Mouse (Mus musculus) intestine, postnatal 0 days (tissue): ENCODE results near the gene Tnik. TPM values are rescaled to one million over a fixed set of nuclear protein-coding genes. Genes with fewer than 3 reads are reported as not detected.
A peak's percentile ranks its signal among the peaks of the same experiment; 100 is the strongest.

ENCODE experiments used
- ATAC-seq: fragments of 200-750 bp; cut with Nextera tagmentation; 2 replicates; pipeline ENCODE4 v1.8.0; 2017; ENCODE audit warnings: mild to moderate bottlenecking, moderate TSS enrichment, moderate library complexity
- H3K27ac ChIP-seq: fragments of 300-500 bp; sonication (generic); 2 replicates; pipeline ENCODE4 v1.5.1; 2014; ENCODE audit warnings: mild to moderate bottlenecking, low read depth, low read length, moderate library complexity
- H3K27me3 ChIP-seq: fragments of 300-500 bp; sonication (generic); replicated peaks from 2 replicates; pipeline ENCODE4 v1.6.1; 2014; ENCODE audit warnings: low read length, mixed read lengths; ENCODE audit not compliant: control insufficient read depth, insufficient read depth
- H3K36me3 ChIP-seq: fragments of 300-500 bp; sonication (generic); 2 replicates; pipeline ENCODE4 v1.6.1; 2014; ENCODE audit warnings: mild to moderate bottlenecking, moderate library complexity; ENCODE audit not compliant: control insufficient read depth, insufficient read depth
- H3K4me1 ChIP-seq: fragments of 300-500 bp; sonication (generic); replicated peaks from 2 replicates; pipeline ENCODE4 v1.6.1; 2014; ENCODE audit warnings: antibody characterized with exemption, low read length, mixed read lengths; ENCODE audit not compliant: control insufficient read depth, insufficient read depth
- H3K4me2 ChIP-seq: fragments of 300-500 bp; sonication (generic); replicated peaks from 2 replicates; pipeline ENCODE4 v1.6.1; 2014; ENCODE audit warnings: low read depth, mild to moderate bottlenecking, moderate library complexity
- H3K4me3 ChIP-seq: fragments of 300-500 bp; sonication (generic); 2 replicates; pipeline ENCODE4 v1.5.1; 2014; ENCODE audit warnings: low read depth, low read length
- H3K9ac ChIP-seq: fragments of 300-500 bp; sonication (generic); 2 replicates; pipeline ENCODE4 v1.6.1; 2014; ENCODE audit warnings: mild to moderate bottlenecking, low read depth, low read length
- H3K9me3 ChIP-seq: fragments of 300-500 bp; sonication (generic); 2 replicates; pipeline ENCODE4 v1.6.1; 2016; ENCODE audit warnings: mixed run types; ENCODE audit not compliant: control insufficient read depth
- CTCF ChIP-seq: sonication (generic); IDR thresholded peaks from 2 replicates; pipeline ENCODE4 v1.5.1; 2016; ENCODE audit warnings: low read depth, mild to moderate bottlenecking, control low read depth, antibody characterized with exemption, moderate library complexity
- WGBS: fragments of 180-500 bp; shearing (Covaris S2); extraction: QIAGEN DNeasy Blood & Tissue Kit; methylation state at CpG from one replicate; pipeline ENCODE4 v1.1.7; 2014; 5-methylcytosine and 5-hydroxymethylcytosine counted together
- polyA plus RNA-seq: library from polyadenylated mRNA; unstranded; fragments of >200 nt; fragmentation: Nextera tagmentation; extraction: Ambion mirVana; gene quantifications from 2 replicates; pipeline ENCODE4 v1.2.1, GENCODE M21; 2015

Gene Tnik
- polyA plus RNA-seq, 1 experiment from 2014 or later, result 7.9 TPM

DNA sequence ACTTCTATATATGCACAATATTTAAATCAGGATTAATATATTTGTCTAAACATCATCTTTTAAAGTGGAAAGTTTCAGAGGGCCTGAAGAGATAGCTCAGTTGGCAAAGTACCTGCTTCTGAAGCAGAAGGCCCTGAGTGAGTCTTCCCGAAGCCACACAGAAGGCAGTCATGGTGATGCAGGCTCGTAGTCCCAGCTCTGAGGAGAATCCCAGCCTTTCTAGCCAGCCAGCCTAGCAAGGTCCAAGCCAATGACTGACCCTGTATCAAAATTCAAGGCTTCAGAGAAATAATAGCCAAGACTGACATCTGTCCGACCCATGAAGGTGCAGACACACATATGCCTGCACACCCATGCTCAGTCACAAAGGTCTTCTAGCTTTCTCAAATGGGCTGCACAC is 279.9 kb downstream of the Tnik start:
- WGBS, result 96% methylated on average over 3 of the region's 3 CpGs
- Histone ChIP-seq H3K4me1 (no peaks in the 10 kb centered on the region), H3K9ac (no peak overlapping the region), H3K27ac (no peak overlapping the region), H3K4me3 (no peak overlapping the region), H3K36me3 (peaks cover 3% of the 10 kb centered on the region; the same call in 1 of the 2 replicates), H3K27me3 (no peaks in the 10 kb centered on the region), H3K9me3 (no peaks in the 10 kb centered on the region), H3K4me2 (no peak overlapping the region)
- no peak for TF ChIP-seq CTCF
- no peak for ATAC-seq

DNA sequence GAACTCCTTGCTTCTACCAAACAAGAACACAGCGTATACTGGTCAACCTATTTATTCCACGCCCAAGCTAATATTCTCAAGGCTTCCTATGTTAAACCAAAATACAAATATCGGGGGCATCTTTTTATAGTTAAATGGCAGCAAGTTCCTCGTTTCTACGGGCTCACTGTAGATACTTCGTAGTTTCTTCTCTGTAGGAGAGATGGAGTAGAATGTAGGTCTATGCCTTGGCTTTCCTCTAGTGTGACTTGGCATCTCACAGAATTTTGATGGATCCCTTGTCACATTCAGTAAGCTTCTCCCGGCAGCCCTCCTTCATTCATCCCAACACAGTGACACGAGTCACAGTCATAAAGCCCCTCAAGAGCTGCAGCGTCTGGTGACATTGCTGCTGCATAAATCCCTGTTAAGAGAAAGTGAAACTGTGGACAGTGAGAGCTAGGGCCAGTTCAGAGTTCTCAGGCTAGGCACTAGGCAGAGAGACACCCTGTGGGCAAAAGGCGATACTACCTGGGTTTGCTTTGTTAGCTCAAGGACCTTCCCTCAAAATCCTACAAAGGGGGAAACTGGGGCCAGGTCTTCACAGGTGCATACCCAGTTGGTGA is 280.5 kb downstream of the Tnik start:
- Histone ChIP-seq H3K9ac (no peak overlapping the region), H3K9me3 (no peaks in the 10 kb centered on the region), H3K27me3 (no peaks in the 10 kb centered on the region), H3K4me2 (peak overlapping the region; percentile 35; the same call in 1 of the 2 replicates), H3K4me1 (no peaks in the 10 kb centered on the region), H3K4me3 (no peak overlapping the region), H3K36me3 (peaks cover 3% of the 10 kb centered on the region; the same call in 1 of the 2 replicates), H3K27ac (no peak overlapping the region)
- WGBS, result 65% methylated on average over 10 of the region's 10 CpGs
- TF ChIP-seq CTCF, result peak; percentile 88
- ATAC-seq, result peak; percentile 60

DNA sequence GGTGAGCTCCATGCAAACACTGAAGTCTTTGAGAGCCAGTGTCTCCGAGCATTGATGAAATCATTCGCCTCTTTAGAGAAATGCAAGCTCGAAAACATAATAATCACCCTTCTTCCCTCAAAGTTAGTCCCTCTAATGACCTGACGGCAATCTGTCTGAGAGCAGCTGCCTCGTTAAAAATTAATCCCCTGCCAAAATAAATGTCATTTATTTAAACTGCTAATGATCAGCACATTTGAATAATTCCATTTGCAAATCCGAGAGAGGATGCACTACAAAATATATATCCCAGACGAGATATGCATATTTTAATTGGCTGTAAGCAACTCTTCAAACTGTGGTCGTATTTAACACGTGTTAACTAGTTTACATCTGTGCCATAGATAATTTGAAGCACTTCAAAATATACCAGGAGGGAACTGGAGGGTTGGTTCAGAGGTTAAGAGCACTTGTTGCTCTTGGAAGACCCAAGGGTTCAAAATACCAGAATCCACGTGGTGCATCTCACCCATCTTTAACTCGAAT is 281.4 kb downstream of the Tnik start:
- Histone ChIP-seq H3K36me3 (peaks cover 3% of the 10 kb centered on the region; the same call in 1 of the 2 replicates), H3K9me3 (no peaks in the 10 kb centered on the region), H3K4me3 (no peak overlapping the region), H3K27me3 (no peaks in the 10 kb centered on the region), H3K27ac (no peak overlapping the region), H3K9ac (no peak overlapping the region), H3K4me1 (peaks cover 4% of the 10 kb centered on the region; the same call in 1 of the 2 replicates), H3K4me2 (no peak overlapping the region)
- ATAC-seq, result no peak
- TF ChIP-seq CTCF, result no peak
- WGBS, result 69% methylated on average over 11 of the region's 11 CpGs

DNA sequence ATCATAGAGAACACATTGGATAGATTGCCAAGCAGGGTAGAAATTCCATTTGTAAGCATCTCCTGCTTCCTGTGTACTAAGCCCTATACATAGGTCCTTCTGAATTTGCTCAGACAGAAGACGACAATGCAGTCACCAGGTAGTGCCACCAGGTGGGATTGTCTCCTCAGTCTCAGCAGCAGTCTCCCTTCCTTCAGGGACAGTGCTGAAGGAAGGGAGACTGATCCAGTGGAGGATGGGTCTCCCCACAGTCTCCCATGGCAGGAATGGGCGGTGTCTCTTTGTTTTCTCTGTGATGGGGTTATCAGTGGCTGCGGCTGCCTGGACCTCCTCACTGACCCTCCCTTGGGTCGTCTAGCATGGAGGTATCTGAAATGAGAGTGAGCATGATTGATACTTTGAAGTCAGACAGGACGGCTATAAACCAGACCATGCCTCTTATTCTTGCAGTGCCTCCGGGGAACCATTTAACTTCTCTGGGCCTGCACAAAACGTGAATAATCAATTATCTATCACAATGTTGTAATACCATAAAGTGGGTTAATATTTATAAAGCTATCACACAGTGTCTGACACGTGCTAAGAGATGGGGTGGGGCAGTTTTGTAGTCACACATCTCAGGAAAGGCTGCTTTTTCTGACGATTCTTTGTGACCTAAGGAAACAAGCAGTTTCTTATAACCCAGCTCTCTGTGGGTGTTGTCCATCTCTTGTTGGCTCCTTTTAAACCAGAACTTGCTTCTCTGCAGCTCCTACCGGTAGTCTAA is 285.1 kb downstream of the Tnik start:
- Histone ChIP-seq H3K27ac (no peak overlapping the region), H3K27me3 (no peaks in the 10 kb centered on the region), H3K4me1 (peaks cover 4% of the 10 kb centered on the region; the same call in 1 of the 2 replicates), H3K36me3 (no peaks in the 10 kb centered on the region), H3K4me3 (no peak overlapping the region), H3K9ac (no peak overlapping the region), H3K4me2 (no peak overlapping the region), H3K9me3 (no peaks in the 10 kb centered on the region)
- peak; percentile 62 for TF ChIP-seq CTCF
- WGBS, result 31% methylated on average over 10 of the region's 10 CpGs
- ATAC-seq, result peak; percentile 38; the same call in 1 of the 2 replicates

DNA sequence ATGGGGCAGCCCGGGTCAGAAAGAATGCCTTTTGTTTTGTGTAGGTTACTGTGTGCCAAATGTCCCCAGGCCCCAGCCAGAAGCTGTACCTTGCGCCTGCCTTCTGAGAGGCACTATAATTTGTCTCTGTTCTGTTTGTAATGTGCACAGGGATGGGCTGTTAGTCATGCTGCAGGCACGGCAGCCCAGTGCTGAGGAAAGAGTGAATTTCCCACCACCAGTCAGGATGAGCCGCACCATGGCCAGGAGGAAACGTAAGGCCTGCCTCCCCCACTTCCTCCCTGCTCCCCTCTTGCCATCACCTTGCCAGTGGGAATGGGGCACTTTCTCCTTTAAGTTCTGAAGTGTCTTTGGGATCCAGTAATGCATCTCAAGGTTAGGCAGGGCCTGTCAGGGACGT is 286.4 kb downstream of the Tnik start:
- 36% methylated on average over 6 of the region's 6 CpGs for WGBS
- Histone ChIP-seq H3K27ac (no peak overlapping the region), H3K4me2 (no peak overlapping the region), H3K27me3 (no peaks in the 10 kb centered on the region), H3K4me1 (peaks cover 4% of the 10 kb centered on the region; the same call in 1 of the 2 replicates), H3K9me3 (no peaks in the 10 kb centered on the region), H3K9ac (no peak overlapping the region), H3K4me3 (no peak overlapping the region), H3K36me3 (no peaks in the 10 kb centered on the region)
- ATAC-seq, result no peak
- no peak for TF ChIP-seq CTCF

GRCm38 (mm10) chr3:28550497-28551093 is 287.6 kb downstream of the Tnik start:
- TF ChIP-seq CTCF, result no peak
- H3K9ac ChIP-seq, result no peak overlapping the region
- ATAC-seq, result no peak
- no peak overlapping the region for H3K4me3 ChIP-seq
- 66% methylated on average over 6 of the region's 6 CpGs for WGBS
- H3K4me1 ChIP-seq, result peaks cover 4% of the 10 kb centered on the region; the same call in 1 of the 2 replicates
- H3K9me3 ChIP-seq, result no peaks in the 10 kb centered on the region
- no peak overlapping the region for H3K4me2 ChIP-seq
- no peaks in the 10 kb centered on the region for H3K36me3 ChIP-seq
- no peak overlapping the region for H3K27ac ChIP-seq
- H3K27me3 ChIP-seq, result no peaks in the 10 kb centered on the region
